Mouse (Mus musculus) hindbrain, embryonic 11.5 days (tissue): ENCODE measurements around the gene Prrx1. TPM values are rescaled to one million over a fixed set of nuclear protein-coding genes. Genes with fewer than 3 reads are reported as not detected.

Experiments used
- ATAC-seq: fragments of 200-750 bp; cut with Nextera tagmentation; 2 replicates; pipeline ENCODE4 v1.8.0; 2017; ENCODE audit warnings: mild to moderate bottlenecking, moderate TSS enrichment, moderate library complexity; ENCODE audit not compliant: low FRiP score
- DNase-seq: peaks from one replicate; pipeline ENCODE4 v3.0.0-alpha.2; 2015; ENCODE audit warnings: low spot score
- H3K27ac ChIP-seq: fragments of 300-500 bp; sonication (generic); 2 replicates; pipeline ENCODE4 v1.5.1; 2014; ENCODE audit warnings: mild to moderate bottlenecking, low read depth, low read length
- H3K27me3 ChIP-seq: fragments of 300-500 bp; sonication (generic); 2 replicates; pipeline ENCODE4 v1.6.1; 2014; ENCODE audit warnings: mild to moderate bottlenecking, low read length, moderate library complexity, mixed read lengths; ENCODE audit not compliant: control insufficient read depth, insufficient read depth
- H3K36me3 ChIP-seq: fragments of 300-500 bp; sonication (generic); 2 replicates; pipeline ENCODE4 v1.6.1; 2014; ENCODE audit warnings: mild to moderate bottlenecking, low read length, moderate library complexity, mixed read lengths; ENCODE audit not compliant: control insufficient read depth, insufficient read depth
- H3K4me1 ChIP-seq: fragments of 300-500 bp; sonication (generic); replicated peaks from 2 replicates; pipeline ENCODE4 v1.6.1; 2014; ENCODE audit warnings: low read length, mixed read lengths; ENCODE audit not compliant: control insufficient read depth, insufficient read depth
- H3K4me2 ChIP-seq: fragments of 300-500 bp; sonication (generic); replicated peaks from 2 replicates; pipeline ENCODE4 v1.6.1; 2014; ENCODE audit warnings: mild to moderate bottlenecking, low read depth, low read length
- H3K4me3 ChIP-seq: fragments of 300-500 bp; sonication (generic); 2 replicates; pipeline ENCODE4 v1.5.1; 2014; ENCODE audit warnings: low read depth, low read length
- H3K9ac ChIP-seq: fragments of 300-500 bp; sonication (generic); 2 replicates; pipeline ENCODE4 v1.6.1; 2014; ENCODE audit warnings: low read depth, low read length
- H3K9me3 ChIP-seq: fragments of 300-500 bp; sonication (generic); 2 replicates; pipeline ENCODE4 v1.6.1; 2016; ENCODE audit warnings: low read length; ENCODE audit not compliant: control insufficient read depth
- WGBS: fragments of 180-500 bp; shearing (Covaris S2); extraction: QIAGEN DNeasy Blood & Tissue Kit; methylation state at CpG from one replicate; pipeline ENCODE4 v1.1.7; 2014; 5-methylcytosine and 5-hydroxymethylcytosine counted together
- polyA plus RNA-seq: library from polyadenylated mRNA; unstranded; fragments of >200 nt; fragmentation: Nextera tagmentation; extraction: Ambion mirVana; gene quantifications from 2 replicates; pipeline ENCODE4 v1.2.1, GENCODE M21; 2014

Prrx1 gene
- polyA plus RNA-seq, 1 experiment from 2014 or later, result 71.0 TPM

- Histone ChIP-seq H3K27ac (no peak overlapping the region), H3K4me3 (no peak overlapping the region), H3K36me3 (no peaks in the 10 kb centered on the region), H3K4me1 (no peaks in the 10 kb centered on the region), H3K9ac (no peak overlapping the region), H3K4me2 (no peak overlapping the region), H3K9me3 (no peaks in the 10 kb centered on the region), H3K27me3 (no peaks in the 10 kb centered on the region)
- DNase-seq (no peak), ATAC-seq (no peak)
- WGBS, result 85% methylated on average over 2 of the region's 2 CpGs
Measured at GRCm38 (mm10) chr1:163257298-163257697, 56.2 kb downstream of the Prrx1 start.

DNA sequence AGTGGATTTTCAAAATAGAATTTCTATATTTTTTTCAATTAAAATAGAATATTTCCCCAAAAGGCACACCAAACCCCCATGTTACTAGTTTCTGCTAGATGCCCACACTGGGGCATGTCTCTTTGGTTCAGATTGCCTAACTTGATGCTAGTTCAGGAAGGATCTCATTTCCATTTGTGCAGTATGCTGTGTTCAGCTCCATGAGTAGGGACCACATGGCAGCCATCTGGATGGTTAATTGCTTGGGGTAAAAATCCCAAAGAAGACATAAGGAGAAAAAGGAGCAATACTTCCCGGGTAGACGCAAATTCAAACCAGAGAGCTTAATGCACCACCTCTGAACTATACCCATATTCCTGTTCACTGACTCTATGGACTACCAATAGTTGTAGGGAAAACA is 57.6 kb downstream of the Prrx1 start:
- Histone ChIP-seq H3K4me2 (no peak overlapping the region), H3K9me3 (no peaks in the 10 kb centered on the region), H3K27me3 (no peaks in the 10 kb centered on the region), H3K9ac (no peak overlapping the region), H3K27ac (no peak overlapping the region), H3K4me3 (no peak overlapping the region), H3K36me3 (no peaks in the 10 kb centered on the region), H3K4me1 (no peaks in the 10 kb centered on the region)
- ATAC-seq (no peak), DNase-seq (no peak)
- 83% methylated on average over 2 of the region's 2 CpGs for WGBS

DNA sequence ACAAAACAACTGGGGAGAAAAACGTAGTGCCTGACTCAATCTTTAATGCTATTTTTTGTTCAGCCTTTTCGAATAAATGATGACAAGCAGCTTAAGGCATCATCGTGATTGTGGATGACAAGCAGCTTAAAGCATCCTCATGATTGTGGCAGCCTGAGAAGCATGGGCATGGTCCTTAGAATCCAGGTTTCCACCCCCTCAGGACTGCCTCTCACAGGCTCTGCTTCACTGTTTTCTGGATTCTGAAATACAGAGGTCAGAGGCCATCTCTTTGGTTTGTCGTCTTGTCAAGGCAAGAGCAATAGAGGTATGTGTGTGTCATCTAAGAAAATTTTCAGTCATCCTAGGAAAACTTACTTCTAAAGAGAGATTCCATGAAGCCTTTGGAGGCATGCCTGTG is 60.7 kb downstream of the Prrx1 start:
- 86% methylated on average over 4 of the region's 4 CpGs for WGBS
- H3K4me3 ChIP-seq, result no peak overlapping the region
- no peak overlapping the region for H3K27ac ChIP-seq
- DNase-seq, result no peak
- ATAC-seq, result no peak
- H3K9ac ChIP-seq, result no peak overlapping the region
- no peak overlapping the region for H3K4me2 ChIP-seq
- H3K36me3 ChIP-seq, result no peaks in the 10 kb centered on the region
- no peaks in the 10 kb centered on the region for H3K27me3 ChIP-seq
- no peaks in the 10 kb centered on the region for H3K9me3 ChIP-seq
- no peaks in the 10 kb centered on the region for H3K4me1 ChIP-seq

DNA sequence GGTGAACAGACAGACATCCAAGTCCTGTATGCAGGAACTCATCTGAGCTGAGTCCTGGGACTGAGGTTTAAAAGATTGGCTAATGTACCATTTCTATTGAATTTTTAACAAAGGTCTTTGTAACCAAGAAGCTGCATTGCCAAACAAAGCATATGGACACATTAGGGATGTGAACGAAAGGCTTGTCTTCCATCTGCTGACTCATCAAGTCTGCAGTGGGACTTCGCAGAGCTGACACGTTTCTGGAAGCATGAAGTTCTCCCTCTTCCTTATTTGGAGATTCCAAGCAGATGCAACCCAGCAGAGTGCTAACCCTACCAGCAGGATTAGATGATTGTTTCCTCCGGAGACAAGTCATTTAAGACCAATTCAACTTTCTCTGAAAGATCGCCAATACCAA is 61.2 kb downstream of the Prrx1 start:
- DNase-seq (no peak), ATAC-seq (no peak)
- no peaks in the 10 kb centered on the region for H3K9me3 ChIP-seq
- no peak overlapping the region for H3K4me2 ChIP-seq
- H3K27me3 ChIP-seq, result no peaks in the 10 kb centered on the region
- H3K36me3 ChIP-seq, result no peaks in the 10 kb centered on the region
- H3K27ac ChIP-seq, result no peak overlapping the region
- H3K9ac ChIP-seq, result no peak overlapping the region
- 72% methylated on average over 5 of the region's 5 CpGs for WGBS
- H3K4me3 ChIP-seq, result no peak overlapping the region
- H3K4me1 ChIP-seq, result no peaks in the 10 kb centered on the region

GRCm38 (mm10) chr1:163251766-163252165 is 61.7 kb downstream of the Prrx1 start:
- 97% methylated on average over 1 of the region's 1 CpGs for WGBS
- H3K4me3 ChIP-seq, result no peak overlapping the region
- no peak overlapping the region for H3K27ac ChIP-seq
- H3K4me2 ChIP-seq, result no peak overlapping the region
- H3K4me1 ChIP-seq, result no peaks in the 10 kb centered on the region
- no peaks in the 10 kb centered on the region for H3K36me3 ChIP-seq
- no peaks in the 10 kb centered on the region for H3K27me3 ChIP-seq
- no peak overlapping the region for H3K9ac ChIP-seq
- ATAC-seq, result no peak
- no peaks in the 10 kb centered on the region for H3K9me3 ChIP-seq
- no peak for DNase-seq

DNA sequence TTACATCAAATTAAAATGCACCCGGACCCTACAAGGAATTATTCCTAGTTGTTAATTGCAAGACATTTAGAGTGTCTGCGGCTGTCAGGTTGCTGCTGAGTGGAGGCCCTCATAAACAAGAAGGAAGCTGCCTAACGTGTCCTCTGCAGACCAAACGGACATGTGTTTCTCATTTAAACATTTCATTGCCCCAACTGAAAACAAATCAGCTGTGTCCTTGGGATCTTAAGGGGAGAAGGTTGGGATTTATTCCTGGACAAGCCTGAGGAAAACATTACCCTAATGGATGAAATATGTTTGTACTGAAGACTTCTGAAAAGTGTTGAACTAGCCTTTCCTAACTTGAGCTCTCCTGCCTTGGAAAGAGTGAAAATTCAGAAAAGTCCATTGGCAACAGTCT is 74.6 kb downstream of the Prrx1 start:
- H3K4me3 ChIP-seq, result no peak overlapping the region
- no peaks in the 10 kb centered on the region for H3K9me3 ChIP-seq
- H3K27ac ChIP-seq, result no peak overlapping the region
- H3K4me2 ChIP-seq, result no peak overlapping the region
- 61% methylated on average over 4 of the region's 4 CpGs for WGBS
- no peaks in the 10 kb centered on the region for H3K27me3 ChIP-seq
- H3K36me3 ChIP-seq, result no peaks in the 10 kb centered on the region
- H3K9ac ChIP-seq, result no peak overlapping the region
- no peak for ATAC-seq
- H3K4me1 ChIP-seq, result no peaks in the 10 kb centered on the region
- peak; percentile 4 for DNase-seq

DNA sequence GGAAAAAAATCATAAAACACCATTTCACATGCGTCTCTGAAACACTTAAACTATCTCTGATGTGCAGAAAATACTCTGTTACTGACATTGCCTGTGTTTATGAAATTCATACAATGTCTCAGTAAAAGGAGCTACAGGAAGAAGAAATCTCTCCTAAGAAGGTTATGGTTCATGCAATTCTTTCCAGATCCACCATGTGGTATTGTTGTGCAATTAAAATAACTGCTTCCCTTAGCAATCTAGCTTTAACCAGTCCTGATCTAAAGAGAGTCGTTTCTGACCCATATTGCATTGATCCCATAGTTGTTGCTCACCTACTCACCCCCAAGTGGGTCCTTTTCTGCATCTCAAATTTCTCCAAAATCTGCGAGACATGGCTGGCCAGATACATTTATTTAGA is 82.3 kb downstream of the Prrx1 start:
- no peak overlapping the region for H3K4me3 ChIP-seq
- no peak overlapping the region for H3K27ac ChIP-seq
- H3K4me2 ChIP-seq, result no peak overlapping the region
- 84% methylated on average over 3 of the region's 3 CpGs for WGBS
- H3K4me1 ChIP-seq, result no peaks in the 10 kb centered on the region
- H3K27me3 ChIP-seq, result no peaks in the 10 kb centered on the region
- ATAC-seq, result no peak
- H3K9ac ChIP-seq, result no peak overlapping the region
- H3K36me3 ChIP-seq, result no peaks in the 10 kb centered on the region
- H3K9me3 ChIP-seq, result no peaks in the 10 kb centered on the region
- DNase-seq, result no peak

DNA sequence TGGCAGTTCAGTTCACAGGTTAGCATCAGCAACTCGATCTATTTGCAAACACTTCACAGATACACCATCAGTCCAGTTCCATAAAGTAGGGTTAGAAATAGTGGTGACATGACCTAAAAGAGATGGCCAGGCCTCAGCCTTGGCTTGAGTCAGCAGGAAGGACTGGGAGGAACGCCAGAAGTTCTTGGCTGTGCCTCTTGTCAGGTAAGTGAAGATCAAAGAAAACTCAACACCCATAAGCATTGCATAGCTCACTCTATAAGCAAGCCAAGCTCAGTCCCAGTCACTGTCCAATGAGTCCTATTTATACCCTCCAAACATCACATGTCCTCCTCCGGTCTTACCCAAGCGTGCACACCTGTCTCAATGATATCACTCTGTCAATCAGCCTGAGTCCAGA is 87.2 kb downstream of the Prrx1 start:
- DNase-seq (no peak), ATAC-seq (no peak)
- 91% methylated on average over 4 of the region's 4 CpGs for WGBS
- no peaks in the 10 kb centered on the region for H3K36me3 ChIP-seq
- no peak overlapping the region for H3K4me3 ChIP-seq
- no peak overlapping the region for H3K4me2 ChIP-seq
- H3K4me1 ChIP-seq, result no peaks in the 10 kb centered on the region
- H3K27ac ChIP-seq, result no peak overlapping the region
- H3K9ac ChIP-seq, result no peak overlapping the region
- H3K27me3 ChIP-seq, result no peaks in the 10 kb centered on the region
- H3K9me3 ChIP-seq, result no peaks in the 10 kb centered on the region

GRCm38 (mm10) chr1:163221767-163222166 is 91.7 kb downstream of the Prrx1 start:
- Histone ChIP-seq H3K4me1 (no peaks in the 10 kb centered on the region), H3K36me3 (no peaks in the 10 kb centered on the region), H3K9ac (no peak overlapping the region), H3K9me3 (no peaks in the 10 kb centered on the region), H3K27me3 (no peaks in the 10 kb centered on the region), H3K27ac (no peak overlapping the region), H3K4me3 (no peak overlapping the region), H3K4me2 (no peak overlapping the region)
- 66% methylated on average over 1 of the region's 1 CpGs for WGBS
- no peak for DNase-seq
- ATAC-seq, result no peak
